Mouse (Mus musculus) right cerebral cortex, postnatal 10 days (tissue): ENCODE results near the gene Lrr1.

ENCODE experiments used
- DNase-seq, 2 experiments: peaks; one replicate each; pipeline ENCODE4 v3.0.0; 2021; ENCODE audit warnings: low spot score in 2 of 2

Lrr1 gene

DNA sequence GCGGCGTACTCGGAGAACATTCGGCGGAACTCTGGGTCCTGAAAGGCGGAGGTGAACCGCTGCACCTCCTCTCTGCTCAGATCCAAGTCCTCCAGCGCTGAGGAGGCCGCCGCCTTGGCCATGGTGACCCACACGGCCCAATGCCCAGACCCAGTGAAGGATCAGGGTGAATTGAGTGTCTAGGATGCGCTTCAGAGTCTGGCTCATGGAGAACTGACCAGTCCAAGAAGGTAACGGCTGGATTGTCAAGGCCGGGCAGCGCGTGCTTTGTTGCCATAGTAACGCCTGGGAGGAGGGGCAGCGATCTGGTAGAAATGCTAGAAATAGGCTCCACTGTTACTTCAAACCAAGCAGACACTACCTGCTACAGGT lies 29.5 kb downstream of the Lrr1 start, which contains the start of gene Dnaaf2:
Dnaaf2 (minus strand) TSS at position 266 of the 372 bp plus-strand sequence.
- DNase-seq: peak; percentile 81 to 82

GRCm38 (mm10) chr12:69198985-69199384 lies 30.4 kb downstream of the Lrr1 start:
- no peak for DNase-seq

GRCm38 (mm10) chr12:69204052-69204833 lies 35.6 kb downstream of the Lrr1 start, which contains the start of gene Gm49384:
Gene Gm49384, minus strand, starts transcription at chr12:69204267.
- no peak for DNase-seq

DNA sequence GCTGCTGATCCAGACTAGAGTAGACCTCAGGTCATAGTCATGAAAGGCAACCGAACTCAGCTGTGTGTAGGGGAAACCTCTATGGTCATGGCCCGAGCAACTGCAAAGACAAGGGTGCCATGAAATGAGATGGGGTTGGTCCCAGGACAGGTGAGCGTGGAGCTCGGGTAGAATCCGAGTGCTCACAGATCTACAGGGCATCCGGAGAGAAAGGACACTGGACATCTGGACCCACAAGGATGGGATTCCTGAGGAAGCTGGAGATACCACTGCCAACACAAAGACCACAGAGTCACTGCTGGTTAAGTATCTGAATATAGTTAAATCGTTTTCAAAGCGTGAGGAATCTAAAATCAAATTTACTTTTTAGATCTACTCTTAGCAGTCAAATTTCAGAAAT lies 38.8 kb downstream of the Lrr1 start:
- no peak for DNase-seq

GRCm38 (mm10) chr12:69207926-69208325 lies 39.3 kb downstream of the Lrr1 start:
- no peak for DNase-seq

GRCm38 (mm10) chr12:69208520-69208919 lies 39.9 kb downstream of the Lrr1 start:
- no peak for DNase-seq

DNA sequence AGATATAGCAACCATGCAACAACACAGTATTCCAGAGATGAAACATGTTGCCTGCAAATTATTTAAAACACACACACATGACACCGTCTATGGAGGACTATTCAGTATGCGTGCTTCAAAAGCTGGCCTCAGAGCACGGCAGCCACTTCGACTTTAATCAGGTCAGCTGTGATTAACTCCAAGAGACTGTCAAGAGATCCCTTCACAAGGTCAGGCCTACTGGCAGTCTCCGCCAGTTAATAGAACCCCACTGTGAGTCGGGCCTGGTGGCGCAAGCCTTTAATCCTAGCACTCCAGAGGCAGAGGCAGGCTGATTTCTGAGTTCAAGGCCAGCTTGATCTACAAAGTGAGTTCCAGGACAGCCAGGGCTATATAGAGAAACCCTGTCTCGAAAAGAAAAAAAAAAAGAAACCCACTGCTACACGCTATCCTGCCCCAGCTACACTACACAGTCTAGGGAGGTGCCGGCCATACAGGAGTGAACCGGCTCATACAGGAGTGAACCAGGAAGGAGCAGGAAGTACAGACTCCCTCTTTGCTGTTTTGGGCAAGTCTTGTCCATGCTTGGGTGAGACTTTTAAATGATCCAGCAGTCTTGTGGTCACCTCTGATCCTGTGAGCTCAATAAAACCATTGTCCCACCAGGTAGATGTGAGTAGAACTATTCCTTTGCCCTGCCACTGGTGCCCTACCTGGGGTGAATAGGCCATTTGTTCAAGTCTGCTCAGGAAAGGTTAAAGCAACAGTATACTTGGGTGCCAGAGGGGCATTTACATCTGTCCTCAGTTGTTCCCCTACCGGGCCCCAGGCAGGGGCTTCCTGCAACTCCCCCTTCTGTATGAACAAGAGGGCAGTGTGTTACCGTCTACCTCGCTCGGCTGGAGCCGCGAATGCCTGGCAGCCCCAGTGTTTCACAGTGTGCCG lies 41.7 kb downstream of the Lrr1 start:
- no peak for DNase-seq

GRCm38 (mm10) chr12:69211057-69211456 lies 42.4 kb downstream of the Lrr1 start:
- DNase-seq: peak in 1 of 2 experiments; percentile 41

- no peak for DNase-seq
Measured at GRCm38 (mm10) chr12:69213186-69213777, 44.7 kb downstream of the Lrr1 start.

GRCm38 (mm10) chr12:69214393-69214792 lies 45.8 kb downstream of the Lrr1 start:
- DNase-seq: no peak

DNA sequence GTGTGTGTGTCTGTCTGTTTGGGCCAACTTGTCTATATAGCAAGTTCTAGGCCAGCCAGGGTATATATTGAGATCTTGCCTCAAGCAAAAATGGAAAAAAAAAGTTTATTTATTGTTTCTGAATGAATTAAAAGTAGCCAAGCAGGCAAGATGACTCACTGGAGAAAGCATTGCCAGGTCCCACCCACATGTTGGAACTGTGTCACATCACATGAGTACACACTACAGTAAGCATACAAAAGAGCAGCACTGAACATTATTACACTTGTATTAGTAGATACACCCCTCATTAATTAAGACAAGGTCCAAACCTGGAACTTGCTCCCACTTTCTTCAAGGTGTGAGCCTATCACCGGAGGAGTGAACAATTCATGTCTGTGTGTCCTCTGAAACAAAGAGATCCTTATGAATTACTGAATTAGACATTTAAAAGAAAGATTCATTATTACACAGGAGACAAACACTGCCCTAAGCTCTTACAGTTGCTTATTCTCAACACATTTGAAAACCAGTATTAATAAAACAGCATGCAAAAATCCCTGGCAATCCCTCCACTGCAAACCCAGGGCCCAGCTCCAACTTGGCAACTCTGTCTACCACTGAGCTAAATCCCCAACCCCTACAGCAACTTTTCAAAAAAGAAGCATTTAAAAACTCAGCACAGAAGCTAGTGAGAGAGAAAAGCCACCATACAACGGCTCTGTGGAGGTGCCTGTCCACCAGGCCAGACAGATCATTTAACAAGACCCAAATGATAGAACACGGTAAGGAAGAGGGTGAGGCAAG lies 46.6 kb downstream of the Lrr1 start:
- peak; percentile 59 to 60 for DNase-seq

GRCm38 (mm10) chr12:69216587-69216986 lies 48.0 kb downstream of the Lrr1 start:
- no peak for DNase-seq

DNA sequence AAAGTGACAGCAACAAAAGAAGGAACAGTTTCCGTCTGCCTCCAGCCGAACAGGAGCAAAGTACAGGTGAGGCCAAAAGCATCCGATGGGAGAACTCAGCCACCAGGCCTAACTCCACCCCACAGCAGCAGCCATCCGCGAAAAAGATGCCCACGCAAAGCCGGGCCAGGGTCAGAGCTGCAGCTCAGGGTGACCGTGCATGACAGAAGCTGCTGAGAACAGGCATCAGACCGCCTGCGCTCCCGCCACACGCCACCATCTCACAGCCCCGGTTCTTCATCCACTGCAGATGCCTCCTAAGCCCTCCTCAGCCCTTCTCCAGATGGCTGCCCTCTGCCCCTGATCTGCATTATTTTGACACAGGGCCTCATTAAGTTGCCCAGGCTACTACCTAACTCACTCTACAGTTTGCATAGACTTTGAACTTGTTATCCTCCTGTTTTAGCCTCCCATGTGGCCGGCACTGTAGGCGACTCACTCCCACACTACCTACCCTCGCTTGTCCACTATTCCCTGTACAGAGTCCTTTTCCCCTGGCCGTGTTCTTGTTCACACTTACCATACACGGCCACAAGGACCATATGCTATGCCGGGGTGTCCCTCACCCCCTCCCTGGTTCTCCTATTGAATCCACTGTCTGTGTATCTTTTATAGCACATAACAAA lies 52.1 kb downstream of the Lrr1 start:
- no peak for DNase-seq

DNA sequence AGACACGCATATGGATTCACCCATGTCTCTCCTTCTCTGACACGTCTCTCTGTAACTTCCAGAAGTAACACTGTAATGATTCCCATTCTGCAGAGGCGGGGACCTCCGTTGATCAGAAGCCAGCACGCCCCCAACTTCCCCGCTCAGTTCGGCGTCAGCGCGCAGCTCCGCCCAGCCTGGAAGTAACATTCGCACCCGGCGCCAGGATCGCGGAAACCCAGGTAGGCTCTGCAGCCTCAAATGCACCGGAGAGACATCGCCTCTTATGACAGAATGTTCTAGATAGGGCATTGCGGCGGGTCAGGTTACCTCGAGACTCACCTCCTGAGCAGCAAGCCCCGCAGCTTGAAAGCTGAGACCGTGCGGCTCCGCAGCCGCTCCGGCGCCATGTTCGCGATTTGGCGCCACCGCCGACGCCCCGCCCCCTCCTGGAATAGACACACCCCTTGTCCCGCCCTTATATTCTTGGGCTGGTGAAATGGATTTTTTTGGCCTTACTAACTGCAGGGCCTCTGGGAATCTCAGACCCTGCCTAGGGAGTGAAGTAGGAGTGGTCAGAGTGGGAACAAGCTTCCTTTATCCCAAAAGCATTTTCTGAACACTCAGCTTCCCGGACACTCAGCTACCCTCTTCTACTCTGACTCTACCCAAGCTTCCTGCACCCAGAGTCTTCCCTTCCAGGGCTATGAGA lies 59.3 kb downstream of the Lrr1 start, which contains the start of gene Pole2:
Pole2 (minus strand) TSS at position 420 of the 691 bp plus-strand sequence.
- DNase-seq: peak; percentile 86 to 91
